Mouse (Mus musculus) ES-E14 (cell line): ENCODE measurements around the gene Snai1. TPM values are rescaled to one million over a fixed set of nuclear protein-coding genes. Genes with fewer than 3 reads are reported as not detected.
A peak's percentile ranks its signal among the peaks of the same experiment; 100 is the strongest.

Source experiments
- DNase-seq: peaks from one replicate; pipeline ENCODE4 v3.0.0-alpha.2; 2013; ENCODE audit warnings: low read depth, low spot score
- H3K27ac ChIP-seq: 2 replicates; pipeline ENCODE4 v1.5.1; 2012; ENCODE audit warnings: low read depth, mild to moderate bottlenecking, low read length, moderate library complexity, mixed read lengths; ENCODE audit not compliant: poor library complexity, insufficient read depth, severe bottlenecking
- H3K36me3 ChIP-seq: 2 replicates; pipeline ENCODE4 v1.6.1; 2012; ENCODE audit warnings: mild to moderate bottlenecking, low read length, moderate library complexity, mixed read lengths; ENCODE audit not compliant: control insufficient read depth, poor library complexity, insufficient read depth, severe bottlenecking
- H3K4me1 ChIP-seq, 2 experiments: fragments of 150-350 bp in 1 of 2; sonication (generic) in 1 of 2; 2 replicates each; pipeline ENCODE4 v1.6.1; 2012; ENCODE audit warnings: low read length in 2 of 2, mild to moderate bottlenecking in 1 of 2, mixed read lengths in 1 of 2; ENCODE audit not compliant: control insufficient read depth in 2 of 2, insufficient read depth in 2 of 2, poor library complexity in 1 of 2
- H3K4me3 ChIP-seq, 2 experiments: fragments of 150-350 bp in 1 of 2; sonication (generic) in 1 of 2; 2 replicates each; pipeline ENCODE4 v1.5.1; 2012; ENCODE audit warnings: low read length in 2 of 2, low read depth in 1 of 2, mild to moderate bottlenecking in 1 of 2, mixed read lengths in 1 of 2; ENCODE audit not compliant: insufficient read depth in 1 of 2, poor library complexity in 1 of 2, severe bottlenecking in 1 of 2
- H3K9ac ChIP-seq: 2 replicates; pipeline ENCODE4 v1.6.1; 2012; ENCODE audit warnings: low read depth, mild to moderate bottlenecking, low read length, mixed read lengths; ENCODE audit not compliant: poor library complexity, insufficient read depth, severe bottlenecking
- H3K9me3 ChIP-seq: fragments of 150-350 bp; sonication (generic); 2 replicates; pipeline ENCODE4 v1.6.1; 2012; ENCODE audit warnings: low read depth, mild to moderate bottlenecking, low read length; ENCODE audit not compliant: control insufficient read depth, insufficient read depth
- CHD2 ChIP-seq: IDR thresholded peaks from 2 replicates; pipeline ENCODE4 v1.6.1; 2014; ENCODE audit warnings: mild to moderate bottlenecking, low read depth, low read length, inconsistent platforms
- HCFC1 ChIP-seq: IDR thresholded peaks from 2 replicates; pipeline ENCODE4 v1.6.1; 2012; ENCODE audit warnings: low read length, inconsistent platforms, borderline replicate concordance; ENCODE audit not compliant: insufficient read depth
- MAFK ChIP-seq: IDR thresholded peaks from 2 replicates; pipeline ENCODE4 v1.6.1; 2014; ENCODE audit warnings: mild to moderate bottlenecking, low read depth, low read length, inconsistent platforms; ENCODE audit not compliant: insufficient read depth
- ZC3H11A ChIP-seq: IDR thresholded peaks from 2 replicates; pipeline ENCODE4 v1.6.1; 2012; ENCODE audit warnings: low read depth, mild to moderate bottlenecking, inconsistent platforms, low read length, borderline replicate concordance
- ZNF384 ChIP-seq: IDR thresholded peaks from 2 replicates; pipeline ENCODE4 v1.6.1; 2012; ENCODE audit warnings: low read depth, low read length, inconsistent platforms
- in situ Hi-C, 2 experiments: fragments of 600-800 bp; cut with MboI; formaldehyde crosslinking; loops; one replicate each; pipeline ENCODE4 v1.15.1; 2025; ENCODE audit warnings: low sequenced_read_pairs in 2 of 2, inconsistent platforms in 1 of 2; ENCODE audit not compliant: unreplicated experiment in 2 of 2
- total RNA-seq: library from RNA; depleted of rRNA; stranded (reverse); fragments of 300-350 nt; gene quantifications from 2 replicates; pipeline ENCODE4 v1.2.3, GENCODE M21; 2012

Snai1 gene
- total RNA-seq, 1 experiment: 3.4 TPM

DNA sequence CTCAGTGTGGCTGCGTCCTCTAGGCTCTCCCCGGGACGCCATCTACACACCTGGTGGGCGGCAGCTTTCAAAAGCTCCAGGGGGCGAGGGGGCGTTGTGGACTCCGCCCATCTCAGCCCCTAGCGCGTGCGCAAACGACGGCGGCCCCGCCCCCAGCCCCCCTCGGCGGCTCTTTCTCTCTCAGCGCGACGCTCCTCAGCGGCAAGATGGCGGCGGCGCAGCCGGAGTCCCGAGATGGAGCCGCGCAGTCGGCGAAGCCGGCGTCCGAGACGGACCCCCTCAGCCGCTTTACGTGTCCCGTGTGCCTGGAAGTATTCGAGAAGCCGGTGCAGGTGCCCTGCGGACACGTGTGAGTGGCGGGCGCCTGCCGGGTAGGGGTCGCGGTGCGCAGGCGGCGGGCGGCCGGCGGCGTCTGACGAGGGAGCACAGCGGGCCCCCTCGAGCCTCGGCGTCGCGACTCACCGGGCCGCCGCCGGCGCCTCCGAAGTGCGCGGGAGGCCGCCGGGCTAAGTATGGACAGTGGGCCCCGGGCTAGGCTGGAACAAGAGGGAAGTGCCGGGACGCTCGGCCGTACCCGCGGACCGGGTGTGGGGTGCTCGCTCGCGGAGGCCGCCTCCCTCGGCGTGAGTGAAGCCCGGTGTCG is 34.6 kb upstream of the Snai1 start:
- DNase-seq: peak; percentile 85
- Histone ChIP-seq H3K9me3 (no peaks in the 10 kb centered on the region), H3K36me3 (peaks cover 22% of the 10 kb centered on the region), H3K4me1 (peaks cover 2 to 15% of the 10 kb centered on the region in 2 experiments; a peak in 2 of 4 replicates), H3K27ac (peak overlapping the region; percentile 64), H3K9ac (peak overlapping the region; percentile 90), H3K4me3 (peak overlapping the region; percentile 87 to 95)
- TF ChIP-seq HCFC1 (no peak), ZNF384 (no peak), ZC3H11A (no peak)
- in situ Hi-C loops: no loop called here

GRCm38 (mm10) chr2:167503896-167504349 is 34.1 kb upstream of the Snai1 start:
- H3K9ac ChIP-seq: peak overlapping the region; percentile 90
- H3K36me3 ChIP-seq: peaks cover 26% of the 10 kb centered on the region
- no peak for DNase-seq
- H3K27ac ChIP-seq: peak overlapping the region; percentile 55; the same call in 1 of the 2 replicates
- peak overlapping the region; percentile 87 to 95 for H3K4me3 ChIP-seq
- no peaks in the 10 kb centered on the region for H3K9me3 ChIP-seq
- H3K4me1 ChIP-seq: peaks cover 2 to 15% of the 10 kb centered on the region in 2 experiments; a peak in 2 of 4 replicates
- in situ Hi-C loops: no loop called here
- TF ChIP-seq HCFC1 (no peak), CHD2 (no peak), MAFK (no peak)

DNA sequence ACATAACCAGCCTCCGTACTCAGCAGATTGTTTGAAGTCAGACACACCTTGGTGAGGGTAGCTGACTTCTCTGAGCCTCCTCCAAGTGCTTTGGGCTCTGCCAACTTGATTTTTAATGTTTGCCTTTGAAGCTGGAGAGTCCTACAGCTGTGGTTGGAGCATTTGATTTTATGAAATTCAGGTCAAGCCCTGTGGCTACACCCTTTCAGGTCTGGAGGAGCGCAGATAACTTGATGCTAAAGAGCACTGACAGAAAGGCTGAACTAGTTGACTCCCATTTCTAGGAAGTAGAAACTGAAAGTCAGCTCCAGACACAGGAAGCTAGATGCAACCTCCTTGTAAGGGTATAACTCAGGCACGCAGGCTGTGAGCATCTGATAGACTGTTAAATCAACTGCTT is 32.9 kb upstream of the Snai1 start:
- Histone ChIP-seq H3K4me3 (no peak overlapping the region), H3K9me3 (no peaks in the 10 kb centered on the region), H3K36me3 (peaks cover 33% of the 10 kb centered on the region), H3K9ac (no peak overlapping the region), H3K4me1 (peaks cover 2 to 15% of the 10 kb centered on the region in 2 experiments; a peak in 2 of 4 replicates), H3K27ac (no peak overlapping the region)
- in situ Hi-C loops: no loop called here
- no peak for DNase-seq
- TF ChIP-seq HCFC1 (no peak), MAFK (no peak), ZC3H11A (no peak), ZNF384 (no peak), CHD2 (no peak)

GRCm38 (mm10) chr2:167506546-167507260 is 31.3 kb upstream of the Snai1 start:
- Histone ChIP-seq H3K4me3 (no peak overlapping the region), H3K36me3 (peaks cover 46% of the 10 kb centered on the region), H3K4me1 (peaks cover 2 to 15% of the 10 kb centered on the region in 2 experiments; a peak in 2 of 4 replicates), H3K27ac (no peak overlapping the region), H3K9me3 (no peaks in the 10 kb centered on the region), H3K9ac (no peak overlapping the region; the same call in 1 of the 2 replicates)
- in situ Hi-C loops: no loop called here
- no peak for TF ChIP-seq CHD2
- TF ChIP-seq ZNF384: no peak
- no peak for TF ChIP-seq MAFK
- TF ChIP-seq ZC3H11A: no peak
- no peak for TF ChIP-seq HCFC1
- no peak for DNase-seq
